Mouse (Mus musculus): ENCODE data around the gene Itpkc. TPM values are rescaled to one million over a fixed set of nuclear protein-coding genes. Genes with fewer than 3 reads are reported as not detected.

The Itpkc gene
- polyA plus RNA-seq, 1 experiment from 2014 or later, result 6.6 TPM

- no peak for DNase-seq (ENCODE audit: low spot score)
- Histone ChIP-seq H3K4me3 (ENCODE audit: low read depth, low read length) (no peak overlapping the region), H3K4me1 (replicated peaks; ENCODE audit: control insufficient read depth, insufficient read depth, low read length) (peaks cover 26% of the 10 kb centered on the region), H3K27me3 (ENCODE audit: control insufficient read depth, insufficient read depth, low read length) (no peaks in the 10 kb centered on the region), H3K36me3 (ENCODE audit: control insufficient read depth, insufficient read depth, low read length) (peaks cover 6% of the 10 kb centered on the region; the same call in 1 of the 2 replicates), H3K9me3 (ENCODE audit: control insufficient read depth, low read length) (no peaks in the 10 kb centered on the region), H3K27ac (ENCODE audit: low read depth, low read length) (no peak overlapping the region), H3K9ac (ENCODE audit: low read length) (no peak overlapping the region), H3K4me2 (ENCODE audit: low read depth, low read length, severe bottlenecking) (no peak overlapping the region)
- WGBS, result 86% methylated on average over 5 of the region's 5 CpGs
- no peak for ATAC-seq (replicated peaks; ENCODE audit: low FRiP score)
Observed at GRCm38 (mm10) chr7:27162780-27163449, 65.5 kb downstream of the Itpkc start.

GRCm38 (mm10) chr7:27161744-27162143 lies 66.7 kb downstream of the Itpkc start:
- H3K27me3 ChIP-seq (ENCODE audit: control insufficient read depth, insufficient read depth, low read length), result no peaks in the 10 kb centered on the region
- no peak overlapping the region for H3K27ac ChIP-seq (ENCODE audit: low read depth, low read length)
- H3K36me3 ChIP-seq (ENCODE audit: control insufficient read depth, insufficient read depth, low read length), result peaks cover 6% of the 10 kb centered on the region; the same call in 1 of the 2 replicates
- H3K4me1 ChIP-seq (replicated peaks; ENCODE audit: control insufficient read depth, insufficient read depth, low read length), result peaks cover 25% of the 10 kb centered on the region
- H3K4me2 ChIP-seq (ENCODE audit: low read depth, low read length, severe bottlenecking), result no peak overlapping the region
- H3K9ac ChIP-seq (ENCODE audit: low read length), result no peak overlapping the region
- 90% methylated on average over 4 of the region's 4 CpGs for WGBS
- no peak for ATAC-seq (replicated peaks; ENCODE audit: low FRiP score)
- H3K9me3 ChIP-seq (ENCODE audit: control insufficient read depth, low read length), result no peaks in the 10 kb centered on the region
- no peak overlapping the region for H3K4me3 ChIP-seq (ENCODE audit: low read depth, low read length)
- DNase-seq (ENCODE audit: low spot score), result no peak

- Histone ChIP-seq H3K4me3 (ENCODE audit: low read depth, low read length) (no peak overlapping the region), H3K27me3 (ENCODE audit: control insufficient read depth, insufficient read depth, low read length) (no peaks in the 10 kb centered on the region), H3K9ac (ENCODE audit: low read length) (no peak overlapping the region), H3K27ac (ENCODE audit: low read depth, low read length) (no peak overlapping the region), H3K4me2 (ENCODE audit: low read depth, low read length, severe bottlenecking) (no peak overlapping the region), H3K9me3 (ENCODE audit: control insufficient read depth, low read length) (no peaks in the 10 kb centered on the region), H3K36me3 (ENCODE audit: control insufficient read depth, insufficient read depth, low read length) (peaks cover 6% of the 10 kb centered on the region; the same call in 1 of the 2 replicates), H3K4me1 (replicated peaks; ENCODE audit: control insufficient read depth, insufficient read depth, low read length) (peaks cover 25% of the 10 kb centered on the region)
- WGBS, result 89% methylated on average over 3 of the region's 3 CpGs
- ATAC-seq (replicated peaks; ENCODE audit: low FRiP score), result no peak
- no peak for DNase-seq (ENCODE audit: low spot score)
Observed at GRCm38 (mm10) chr7:27160921-27161320, 67.5 kb downstream of the Itpkc start.

- Histone ChIP-seq H3K4me1 (replicated peaks; ENCODE audit: control insufficient read depth, insufficient read depth, low read length) (peaks cover 21% of the 10 kb centered on the region), H3K36me3 (ENCODE audit: control insufficient read depth, insufficient read depth, low read length) (peaks cover 6% of the 10 kb centered on the region; the same call in 1 of the 2 replicates)
Observed at GRCm38 (mm10) chr7:27159882-27160281, 68.6 kb downstream of the Itpkc start.

GRCm38 (mm10) chr7:27159256-27159655 lies 69.2 kb downstream of the Itpkc start:
- Histone ChIP-seq H3K9ac (ENCODE audit: low read length) (no peak overlapping the region), H3K4me3 (ENCODE audit: low read depth, low read length) (no peak overlapping the region), H3K9me3 (ENCODE audit: control insufficient read depth, low read length) (no peaks in the 10 kb centered on the region), H3K27me3 (ENCODE audit: control insufficient read depth, insufficient read depth, low read length) (no peaks in the 10 kb centered on the region), H3K4me1 (replicated peaks; ENCODE audit: control insufficient read depth, insufficient read depth, low read length) (peaks cover 14% of the 10 kb centered on the region; the same call in 1 of the 2 replicates), H3K4me2 (ENCODE audit: low read depth, low read length, severe bottlenecking) (no peak overlapping the region), H3K36me3 (ENCODE audit: control insufficient read depth, insufficient read depth, low read length) (peaks cover 6% of the 10 kb centered on the region; the same call in 1 of the 2 replicates), H3K27ac (ENCODE audit: low read depth, low read length) (no peak overlapping the region)
- ATAC-seq (replicated peaks; ENCODE audit: low FRiP score), result no peak
- no peak for DNase-seq (ENCODE audit: low spot score)
- 95% methylated on average over 6 of the region's 6 CpGs for WGBS

More at GRCm38 (mm10) chr7:27159882-27160281, 68.6 kb downstream of the Itpkc start:
- H3K4me3 ChIP-seq (ENCODE audit: low read depth, low read length), result no peak overlapping the region
- no peak overlapping the region for H3K9ac ChIP-seq (ENCODE audit: low read length)
- H3K4me2 ChIP-seq (ENCODE audit: low read depth, low read length, severe bottlenecking), result no peak overlapping the region
- peak; percentile 89 for DNase-seq (ENCODE audit: low spot score)
- no peaks in the 10 kb centered on the region for H3K9me3 ChIP-seq (ENCODE audit: control insufficient read depth, low read length)
- peak; percentile 90 for ATAC-seq (replicated peaks; ENCODE audit: low FRiP score)
- H3K27me3 ChIP-seq (ENCODE audit: control insufficient read depth, insufficient read depth, low read length), result no peaks in the 10 kb centered on the region
- 23% methylated on average over 8 of the region's 8 CpGs for WGBS
- no peak overlapping the region for H3K27ac ChIP-seq (ENCODE audit: low read depth, low read length)

- Histone ChIP-seq H3K4me2 (ENCODE audit: low read depth, low read length, severe bottlenecking) (no peak overlapping the region), H3K4me1 (replicated peaks; ENCODE audit: control insufficient read depth, insufficient read depth, low read length) (peaks cover 6% of the 10 kb centered on the region; the same call in 1 of the 2 replicates), H3K36me3 (ENCODE audit: control insufficient read depth, insufficient read depth, low read length) (peaks cover 6% of the 10 kb centered on the region; the same call in 1 of the 2 replicates), H3K27ac (ENCODE audit: low read depth, low read length) (no peak overlapping the region), H3K9ac (ENCODE audit: low read length) (no peak overlapping the region), H3K27me3 (ENCODE audit: control insufficient read depth, insufficient read depth, low read length) (no peaks in the 10 kb centered on the region), H3K9me3 (ENCODE audit: control insufficient read depth, low read length) (no peaks in the 10 kb centered on the region), H3K4me3 (ENCODE audit: low read depth, low read length) (no peak overlapping the region)
- ATAC-seq (replicated peaks; ENCODE audit: low FRiP score), result no peak
- no peak for DNase-seq (ENCODE audit: low spot score)
- WGBS, result 98% methylated on average over 9 of the region's 9 CpGs
Observed at GRCm38 (mm10) chr7:27158171-27158570, 70.3 kb downstream of the Itpkc start.

MicroRNAs within 50 kb of the gene (microRNA counts, 519-probe panel; counts per million panel counts)
- 31.2 counts per million for microRNA mmu-miR-1191

Small RNA genes within 50 kb of the gene (microRNA-seq; reads per million reads assigned to microRNA genes)
- gene Mir1191 (ENCODE audit: insufficient number of aligned reads) (2.5 reads per million), gene Mir3101 (ENCODE audit: insufficient number of aligned reads) (not detected)

Other genes with a start within 250 kb of the Itpkc start
- gene Cyp2a12, start 199.6 kb downstream of the Itpkc start, polyA plus RNA-seq (2014; fragmentation: Nextera tagmentation; extraction: Ambion mirVana), result not detected in 2 replicates
- not detected in 2 replicates for gene Cyp2f2, start 108.8 kb downstream of the Itpkc start, polyA plus RNA-seq (2014; fragmentation: Nextera tagmentation; extraction: Ambion mirVana)
- gene Cyp2t4, start 74.9 kb downstream of the Itpkc start, polyA plus RNA-seq (2014; fragmentation: Nextera tagmentation; extraction: Ambion mirVana), result 0.27 TPM in 1 of 2 replicates, not detected in the other
- gene Egln2, start 61.9 kb downstream of the Itpkc start, polyA plus RNA-seq (2014; fragmentation: Nextera tagmentation; extraction: Ambion mirVana), result 60.7 and 70.2 TPM in 2 replicates
- 52.3 and 52.5 TPM in 2 replicates for gene Rab4b, start 49.8 kb downstream of the Itpkc start, polyA plus RNA-seq (2014; fragmentation: Nextera tagmentation; extraction: Ambion mirVana)
- gene Gm21983, start 47.6 kb downstream of the Itpkc start, polyA plus RNA-seq (2014; fragmentation: Nextera tagmentation; extraction: Ambion mirVana), result 0.98 TPM in 1 of 2 replicates, not detected in the other
- gene Mia, start 47.5 kb downstream of the Itpkc start, polyA plus RNA-seq (2014; fragmentation: Nextera tagmentation; extraction: Ambion mirVana), result 1.6 and 2.4 TPM in 2 replicates
- 4.5 and 5.3 TPM in 2 replicates for gene BC024978, start 32.9 kb downstream of the Itpkc start, polyA plus RNA-seq (2014; fragmentation: Nextera tagmentation; extraction: Ambion mirVana)
- 369 and 390 TPM in 2 replicates for gene Snrpa, start 32.4 kb downstream of the Itpkc start, polyA plus RNA-seq (2014; fragmentation: Nextera tagmentation; extraction: Ambion mirVana)
- gene Coq8b, start 4.4 kb upstream of the Itpkc start, polyA plus RNA-seq (2014; fragmentation: Nextera tagmentation; extraction: Ambion mirVana), result 15.1 and 18.1 TPM in 2 replicates
- 19.1 and 20.1 TPM in 2 replicates for gene Numbl, start 29.8 kb upstream of the Itpkc start, polyA plus RNA-seq (2014; fragmentation: Nextera tagmentation; extraction: Ambion mirVana)
- gene Ltbp4, start 109.0 kb upstream of the Itpkc start, polyA plus RNA-seq (2014; fragmentation: Nextera tagmentation; extraction: Ambion mirVana), result 11.9 and 13.0 TPM in 2 replicates
- 64.3 and 67.6 TPM in 2 replicates for gene Shkbp1, start 127.4 kb upstream of the Itpkc start, polyA plus RNA-seq (2014; fragmentation: Nextera tagmentation; extraction: Ambion mirVana)
- gene Gm20479, start 128.8 kb upstream of the Itpkc start, polyA plus RNA-seq (2014; fragmentation: Nextera tagmentation; extraction: Ambion mirVana), result not detected in 2 replicates
- 0.19 and 0.28 TPM in 2 replicates for gene Sptbn4, start 219.0 kb upstream of the Itpkc start, polyA plus RNA-seq (2014; fragmentation: Nextera tagmentation; extraction: Ambion mirVana)
- gene Blvrb, start 219.3 kb upstream of the Itpkc start, polyA plus RNA-seq (2014; fragmentation: Nextera tagmentation; extraction: Ambion mirVana), result 34.4 and 38.0 TPM in 2 replicates
- gene Sertad3, start 245.1 kb upstream of the Itpkc start, polyA plus RNA-seq (2014; fragmentation: Nextera tagmentation; extraction: Ambion mirVana), result 23.0 and 23.4 TPM in 2 replicates

Measured in forebrain, embryonic 11.5 days (tissue).